Mouse (Mus musculus) Patski (cell line): ENCODE measurements around the gene Gpbp1. TPM values are rescaled to one million over a fixed set of nuclear protein-coding genes. Genes with fewer than 3 reads are reported as not detected.

Experiments used
- ATAC-seq: fragments of 100-300 bp; one replicate; pipeline ENCODE4 v1.8.0; 2021
- CTCF ChIA-PET: fragments of 350-600 bp; sonication (Branson Sonifier 250); formaldehyde crosslinking; loops from one replicate; lab custom pipeline; 2022; ENCODE audit warnings: inconsistent platforms; lab: Charles Lee
- POLR2A ChIA-PET: fragments of 350-600 bp; sonication (Branson Sonifier 250); formaldehyde crosslinking; loops from one replicate; lab custom pipeline; 2022; ENCODE audit warnings: antibody characterized with exemption, inconsistent platforms; lab: Charles Lee
- DNase-seq: peaks from one replicate; pipeline ENCODE4 v3.0.0-alpha.2; 2011; ENCODE audit warnings: low read depth, low spot score
- H3K27me3 ChIP-seq: fragments of 371-371 bp; one replicate; pipeline ENCODE4 v1.5.1; 2021
- CTCF ChIP-seq: fragments of 100-300 bp; IDR thresholded peaks from one replicate; pipeline ENCODE4 v1.5.1; 2021
- in situ Hi-C: fragments of 300-500 bp; cut with MboI; formaldehyde crosslinking; loops from 3 replicates; pipeline ENCODE4 v1.11.1; 2018; ENCODE audit warnings: low pct_unique_long_range_greater_than_20kb, mixed read lengths
- polyA plus RNA-seq: library from polyadenylated mRNA; unstranded; gene quantifications from one replicate; pipeline ENCODE4 v1.2.3, GENCODE M21; 2021

Gene Gpbp1
- polyA plus RNA-seq, 1 experiment from 2014 or later: 84.8 TPM

GRCm38 (mm10) chr13:111384011-111384985 is 105.6 kb downstream of the Gpbp1 start:
- in situ Hi-C loops: loop anchor here (25.0 kb wide), 1 partner anchor 1322 kb away; no protein-coding TSS in a partner anchor
- POLR2A ChIA-PET: no interaction called here
- no peaks in the 10 kb centered on the region for H3K27me3 ChIP-seq
- ATAC-seq (no peak), DNase-seq (no peak)
- TF ChIP-seq CTCF: no peak
- CTCF ChIA-PET: interaction anchor here (1.1 to 2.2 kb wide), 4 partner anchors 11 to 20 kb away, joined by 3 to 6 read pairs (median 3); no protein-coding TSS in a partner anchor

Other genes starting within 250 kb of the Gpbp1 start
- gene Actbl2, start 235.1 kb downstream of the Gpbp1 start, polyA plus RNA-seq: not detected
- gene Gm49496, start 59.8 kb upstream of the Gpbp1 start, polyA plus RNA-seq: 0.15 TPM
- gene Gm10198, start 102.7 kb upstream of the Gpbp1 start, polyA plus RNA-seq: not detected
- gene Mier3, start 190.9 kb upstream of the Gpbp1 start, polyA plus RNA-seq: 16.5 TPM